Mouse (Mus musculus): ENCODE data around the gene Oit1.

Oit1 gene

DNA sequence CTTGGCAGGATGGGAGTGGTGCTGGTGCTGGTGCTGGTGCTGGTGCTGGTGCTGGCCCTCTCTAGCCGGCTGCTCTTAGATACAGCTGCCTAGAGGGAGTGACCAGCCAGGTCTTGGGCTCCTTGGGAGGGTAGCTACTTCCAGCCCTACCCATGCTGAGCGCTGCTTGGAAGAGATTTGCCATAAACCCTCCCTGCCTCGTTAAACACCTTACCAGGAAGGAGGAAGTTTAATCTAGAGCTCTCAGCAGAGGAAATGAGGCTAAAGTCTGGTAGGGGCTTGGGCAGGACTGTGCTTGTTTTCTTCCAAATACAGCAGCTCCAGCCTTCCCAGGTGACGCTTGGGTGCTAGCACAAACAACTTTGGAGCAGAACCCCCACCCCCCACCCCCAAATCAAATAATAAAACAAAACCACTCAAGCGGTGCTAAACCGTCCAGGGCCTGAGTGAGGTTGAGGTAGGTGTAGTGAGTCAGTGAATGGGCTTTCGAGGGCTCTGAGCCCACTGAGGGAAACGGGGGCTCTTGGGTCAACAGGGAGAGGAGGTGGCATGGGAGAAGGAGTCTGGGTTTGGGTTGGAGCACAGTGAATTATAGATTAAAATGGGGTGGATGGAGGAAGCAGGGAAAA is at the start of gene Oit1:
Gene Oit1 (minus strand): TSS at position 70 of the 629 bp plus-strand sequence.
- in situ Hi-C loops (cut with MseI, MboI): no loop called here

DNA sequence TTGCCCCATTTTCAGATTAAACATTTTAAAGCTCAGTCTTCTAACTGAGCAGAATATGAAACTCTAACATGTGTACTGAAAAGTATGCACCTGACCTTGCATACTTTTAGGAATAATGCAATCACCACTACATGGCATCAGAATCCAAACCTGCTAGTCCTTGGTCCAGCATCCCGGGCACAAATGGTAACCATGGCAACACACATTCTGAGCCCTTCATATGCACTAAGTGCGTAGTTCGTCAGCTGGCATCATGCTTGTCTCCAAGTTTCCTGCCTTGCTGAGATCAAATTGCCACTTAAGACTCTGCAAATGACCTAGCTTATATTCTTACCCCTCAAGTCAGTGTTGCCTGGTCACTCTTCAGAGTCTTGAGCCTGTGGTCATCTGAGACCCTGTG is 44.3 kb upstream of the Oit1 start:
- in situ Hi-C loops (cut with MseI, MboI): no loop called here

DNA sequence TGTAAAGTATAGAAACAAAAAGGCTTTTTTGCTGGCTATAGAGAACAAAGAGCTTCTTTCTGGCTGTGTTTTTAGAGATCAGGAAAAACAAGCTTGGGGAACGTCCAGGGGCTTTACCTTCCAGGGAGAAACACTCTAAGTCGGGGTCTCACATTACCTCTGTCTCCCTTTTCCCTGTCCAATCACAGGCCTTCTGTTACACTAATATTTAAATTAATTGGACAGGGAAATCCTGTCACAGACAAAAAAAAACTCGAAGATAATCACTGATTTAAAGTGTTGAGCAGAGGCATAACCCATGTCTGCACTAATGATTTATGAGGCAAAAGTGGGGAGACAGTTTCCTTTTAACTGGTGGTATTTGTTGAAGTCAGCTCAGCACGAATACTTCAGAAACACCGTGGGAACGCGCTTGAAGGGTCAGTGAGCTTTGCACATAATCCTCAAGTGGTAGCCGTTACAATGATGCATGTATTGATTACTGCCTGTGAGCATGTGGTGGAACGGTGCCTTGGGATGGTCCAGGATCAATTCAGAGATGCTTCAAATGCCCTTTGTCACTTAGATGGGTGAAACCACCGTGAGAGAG is 42.7 kb upstream of the Oit1 start:
- in situ Hi-C loops (cut with MseI, MboI): no loop called here

DNA sequence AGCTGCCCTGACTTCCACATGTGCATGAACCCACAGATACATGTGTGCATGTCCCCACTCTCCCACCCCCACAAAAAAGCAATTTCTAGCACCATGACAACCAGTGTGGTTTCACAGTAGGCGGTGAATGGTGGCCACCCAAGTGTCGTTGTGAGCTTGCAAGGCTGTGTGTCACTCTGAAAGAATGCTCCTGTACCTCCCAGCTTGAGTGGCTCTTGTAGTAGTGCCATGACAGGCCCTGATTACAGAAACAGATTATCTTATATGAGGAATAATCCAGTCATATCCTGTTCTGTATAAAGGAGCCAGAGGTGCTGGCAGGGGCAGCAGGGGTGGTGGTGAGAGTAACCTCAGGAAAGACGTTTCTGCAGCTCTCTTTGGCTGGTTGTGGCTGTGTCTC is 40.1 kb upstream of the Oit1 start:
- in situ Hi-C loops (cut with MseI, MboI): no loop called here

DNA sequence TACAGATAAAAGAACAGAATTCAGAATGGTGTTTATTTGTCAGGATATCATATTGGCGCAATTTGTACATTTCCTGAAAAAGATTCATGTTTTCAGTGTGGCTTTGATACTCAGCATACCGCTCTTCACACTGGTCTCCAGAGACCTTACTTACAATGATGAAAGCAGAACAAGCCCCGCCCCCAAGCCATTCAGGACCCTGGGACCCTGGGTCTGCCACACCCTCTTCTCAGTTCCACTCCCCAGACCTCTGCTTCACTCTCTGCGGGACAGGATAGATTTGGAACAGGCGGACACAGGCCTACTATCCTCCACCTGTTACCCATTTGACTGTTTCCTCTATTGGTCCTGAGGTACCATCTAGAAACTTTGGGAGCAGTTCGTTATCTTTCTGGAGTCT is 27.4 kb upstream of the Oit1 start:
- in situ Hi-C loops (cut with MseI, MboI): no loop called here

DNA sequence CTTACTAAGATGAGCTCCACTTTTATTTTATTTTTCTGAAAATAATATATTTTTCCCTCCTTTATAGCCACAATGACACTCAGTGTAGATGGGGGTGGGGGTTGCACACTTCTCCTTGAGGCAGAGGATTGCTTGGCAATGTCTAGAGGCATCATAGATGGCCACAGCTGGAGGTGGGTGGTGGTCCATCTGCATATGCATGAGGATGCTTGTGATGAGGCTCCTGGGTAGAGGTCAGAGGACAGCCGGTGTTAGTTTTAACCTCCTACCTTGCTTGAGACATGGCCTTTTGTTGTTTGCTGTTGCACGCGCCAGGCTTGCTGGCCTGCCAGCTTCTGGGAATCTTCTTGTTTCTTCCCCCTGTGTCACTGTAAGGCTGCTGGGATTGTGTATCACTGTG is 24.8 kb upstream of the Oit1 start:
- in situ Hi-C loops (cut with MseI, MboI): no loop called here

DNA sequence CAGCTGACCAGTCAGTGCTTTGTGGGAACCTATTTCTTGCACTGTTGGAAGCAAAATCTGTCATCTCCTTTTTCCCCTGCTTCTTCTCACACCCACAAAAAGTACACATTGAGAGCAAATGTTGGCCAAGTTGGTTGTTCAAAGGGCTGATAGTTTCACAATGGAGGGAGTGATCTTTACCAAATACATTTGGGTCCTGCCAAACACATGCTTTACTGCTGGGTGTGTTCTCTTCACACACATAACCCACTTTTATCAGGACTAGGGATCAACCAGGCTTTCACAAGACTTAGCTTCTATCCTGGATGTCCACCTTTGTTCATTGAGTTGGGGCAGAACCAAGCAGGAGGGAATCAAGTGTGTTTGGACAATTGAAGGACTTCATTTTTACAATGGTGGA is 20.0 kb upstream of the Oit1 start:
- in situ Hi-C loops (cut with MseI, MboI): no loop called here

DNA sequence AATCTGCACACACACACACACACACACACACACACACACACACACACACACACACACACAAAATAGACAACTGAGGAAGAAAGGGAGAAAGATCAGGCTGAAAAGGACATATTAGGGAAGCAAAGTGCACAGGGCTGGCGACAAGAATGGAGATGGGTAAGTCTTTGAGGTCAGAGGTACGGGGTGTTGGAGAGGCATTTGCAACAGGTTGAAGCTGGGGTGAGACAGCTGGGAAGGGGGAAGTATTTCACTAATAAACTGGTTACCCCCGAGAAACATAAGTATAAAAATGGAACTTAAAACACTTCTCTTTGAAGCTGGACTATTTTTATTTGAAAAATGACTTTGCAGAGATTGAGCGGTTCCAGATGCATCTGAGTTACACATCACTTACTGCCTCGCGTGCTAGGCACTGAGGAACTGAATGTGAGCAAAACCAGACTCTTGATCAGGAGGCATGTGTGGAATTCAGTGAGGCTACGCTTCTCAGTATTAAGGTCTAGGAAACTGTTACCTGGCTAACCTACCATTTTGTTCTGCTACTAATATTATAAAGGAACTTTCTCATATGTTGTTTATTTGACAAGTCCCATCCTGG is 17.2 kb upstream of the Oit1 start:
- in situ Hi-C loops (cut with MseI, MboI): no loop called here

DNA sequence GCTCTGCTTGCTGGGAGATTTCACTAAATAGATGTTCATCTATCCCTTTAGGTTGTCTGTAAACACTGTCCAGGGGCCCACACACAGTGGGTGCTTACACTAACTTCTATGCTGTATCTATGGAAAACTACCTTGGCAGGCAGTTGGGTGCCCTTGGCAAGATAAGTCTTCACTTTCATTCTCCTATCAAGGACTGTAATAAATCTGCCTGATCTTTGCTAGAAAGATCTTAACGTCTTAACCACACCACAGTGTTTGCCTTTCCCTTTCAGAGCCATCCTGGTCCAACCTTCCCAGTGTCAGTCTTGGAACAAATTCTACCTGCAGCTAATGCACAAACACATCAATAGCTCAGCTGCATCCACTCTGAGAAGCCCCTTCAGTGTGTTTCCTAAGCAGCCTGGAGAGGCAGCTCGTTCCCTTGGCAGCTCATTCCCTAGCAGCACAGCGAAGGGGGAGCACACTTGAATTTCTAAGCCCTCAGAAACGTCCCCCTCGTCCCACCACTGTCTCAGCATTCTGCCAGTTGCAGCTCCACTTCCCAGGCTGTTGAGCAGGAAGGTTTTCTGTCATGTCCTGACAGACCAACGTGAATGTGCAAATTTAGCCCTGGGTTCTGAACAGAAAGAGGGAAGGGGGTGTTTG is 13.7 kb upstream of the Oit1 start:
- in situ Hi-C loops (cut with MseI, MboI): no loop called here

DNA sequence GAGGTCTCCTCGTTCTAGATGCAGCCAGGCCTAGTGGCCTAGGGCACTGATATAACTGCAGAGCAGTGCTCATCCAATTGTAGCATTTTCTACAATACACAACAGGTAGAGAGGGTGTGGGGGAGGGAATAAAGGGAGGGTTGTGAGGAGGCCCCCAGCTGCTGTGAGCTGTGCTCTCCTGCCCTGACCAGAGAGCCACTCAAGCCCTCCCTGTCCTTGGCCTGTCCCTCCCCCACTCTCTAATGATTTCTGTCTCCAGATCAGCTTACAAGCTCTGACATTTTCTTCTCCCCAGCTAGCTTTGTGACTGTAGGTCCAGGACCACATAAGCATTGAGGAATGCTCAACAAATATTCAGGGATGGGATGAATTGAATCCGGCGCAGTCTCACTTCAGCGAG is 9.2 kb downstream of the Oit1 start:
- in situ Hi-C loops (cut with MseI, MboI): no loop called here

DNA sequence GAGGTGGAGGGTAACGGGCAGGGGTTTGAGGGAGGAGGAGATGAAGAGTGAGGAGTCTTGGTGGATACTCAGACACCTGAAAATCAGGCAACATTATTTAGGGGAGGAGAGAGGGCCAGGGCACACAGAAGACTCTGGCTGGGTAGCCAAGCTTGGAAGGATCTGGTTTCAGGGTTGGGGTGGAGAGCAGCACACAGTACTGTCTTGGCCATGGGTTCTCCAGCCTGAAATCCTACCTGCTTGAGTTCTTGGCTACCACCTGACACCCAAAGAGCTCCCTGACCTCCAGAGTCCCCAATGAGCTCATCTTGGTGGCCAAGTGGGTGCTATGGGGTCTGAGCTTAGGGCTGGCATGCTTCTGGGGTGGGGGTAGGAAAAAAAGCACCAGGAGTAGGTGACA is 9.7 kb downstream of the Oit1 start:
- in situ Hi-C loops (cut with MseI, MboI): no loop called here

DNA sequence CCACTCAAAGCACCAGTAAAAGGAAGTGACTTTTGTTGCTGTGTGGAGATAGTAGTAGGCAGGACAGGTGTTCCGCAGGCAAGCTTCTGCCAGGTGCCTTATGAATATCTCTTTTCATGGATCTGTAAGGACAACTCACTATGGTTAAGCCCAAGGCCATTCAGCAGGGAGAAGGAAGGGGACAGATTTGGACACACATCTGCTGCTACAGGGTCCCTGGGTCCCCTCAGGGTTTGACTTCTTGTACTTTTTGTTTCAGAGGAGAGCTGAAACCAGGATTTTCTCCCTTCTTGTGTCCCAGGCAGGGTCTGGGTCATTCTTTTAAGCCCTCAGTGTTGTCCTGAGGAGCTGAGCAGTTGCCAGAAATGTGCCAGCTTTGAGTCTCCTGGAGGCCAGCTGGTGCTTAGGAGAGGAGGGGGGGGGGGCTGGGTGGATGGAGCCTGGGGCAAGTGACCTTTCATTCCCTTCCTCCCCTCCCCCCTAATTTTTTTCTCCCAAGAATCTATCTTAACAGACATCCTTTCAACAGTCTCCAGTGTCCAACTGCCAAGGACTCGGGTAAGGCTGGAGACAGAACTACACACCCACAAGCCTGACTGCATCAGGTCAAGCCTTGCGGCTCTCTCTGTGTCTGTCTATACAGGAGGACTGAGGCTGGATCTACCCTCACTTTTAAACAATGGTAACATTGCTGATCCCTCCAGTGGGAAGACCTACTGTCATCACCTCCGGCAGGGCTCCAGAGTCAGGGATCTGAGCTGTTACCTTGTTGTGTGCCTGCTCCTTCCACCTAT is 10.6 kb downstream of the Oit1 start:
- in situ Hi-C loops (cut with MseI, MboI): no loop called here

DNA sequence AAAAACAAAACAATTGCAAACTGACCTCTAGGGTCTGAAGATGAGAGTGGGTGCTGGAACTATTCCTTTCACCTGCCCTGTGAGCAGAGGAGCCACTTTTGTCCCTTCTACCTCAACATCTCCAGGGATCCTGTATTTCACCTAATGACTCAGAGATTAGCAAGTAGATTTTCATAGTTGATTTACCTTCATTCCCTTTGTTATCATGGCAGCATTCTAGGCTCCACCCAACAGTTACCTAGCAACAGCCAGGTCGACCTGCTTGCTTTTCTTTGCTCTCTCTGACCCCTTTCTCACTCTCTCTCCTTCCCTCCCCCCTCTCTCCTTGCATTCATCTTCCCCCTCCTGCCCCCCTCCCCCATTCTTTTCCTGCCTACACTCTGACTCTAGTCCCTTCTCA is 11.4 kb downstream of the Oit1 start:
- in situ Hi-C loops (cut with MseI, MboI): no loop called here

DNA sequence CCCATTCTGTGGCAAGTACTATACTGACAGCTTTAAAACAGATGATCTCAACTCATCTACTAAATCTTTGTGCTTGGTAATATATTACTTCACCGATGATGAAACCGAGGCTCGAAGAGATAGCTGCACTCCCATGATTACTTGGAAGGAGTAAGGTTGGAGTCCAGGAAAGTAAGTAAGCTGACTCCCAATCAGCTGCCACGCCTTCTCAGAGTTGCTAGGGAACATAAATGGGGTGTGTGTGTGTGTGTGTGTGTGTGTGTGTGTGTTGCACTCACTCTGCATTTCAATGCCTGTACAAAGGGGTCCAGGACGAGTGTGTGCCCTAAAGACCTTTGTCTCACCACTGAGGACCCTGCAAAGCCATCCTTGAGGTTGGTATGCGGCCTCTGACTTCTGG is 12.7 kb downstream of the Oit1 start:
- in situ Hi-C loops (cut with MseI, MboI): no loop called here

DNA sequence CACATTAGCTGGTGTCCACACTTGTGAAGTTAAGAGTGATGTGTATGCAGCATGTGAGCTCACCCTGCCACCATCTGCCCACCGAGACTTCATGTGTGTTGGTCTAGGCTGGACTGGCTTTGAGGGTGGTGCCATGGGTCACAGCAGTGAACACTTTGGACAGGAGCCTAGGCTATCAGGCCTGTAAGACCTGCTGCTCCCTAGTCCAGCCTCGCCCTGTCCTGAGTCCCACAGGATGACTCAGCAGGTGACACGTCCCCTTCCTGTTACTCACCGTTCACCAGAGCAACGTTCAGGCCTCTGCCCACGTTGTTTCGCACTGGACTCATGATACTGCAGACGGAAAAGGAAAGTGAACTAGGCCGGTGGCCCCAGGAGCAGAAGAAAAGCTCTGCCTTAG is 21.7 kb downstream of the Oit1 start:
- in situ Hi-C loops (cut with MseI, MboI): loop anchor here in 1 of 2 experiments (10.0 kb wide), 1 partner anchor 108 kb away; no protein-coding TSS in a partner anchor

DNA sequence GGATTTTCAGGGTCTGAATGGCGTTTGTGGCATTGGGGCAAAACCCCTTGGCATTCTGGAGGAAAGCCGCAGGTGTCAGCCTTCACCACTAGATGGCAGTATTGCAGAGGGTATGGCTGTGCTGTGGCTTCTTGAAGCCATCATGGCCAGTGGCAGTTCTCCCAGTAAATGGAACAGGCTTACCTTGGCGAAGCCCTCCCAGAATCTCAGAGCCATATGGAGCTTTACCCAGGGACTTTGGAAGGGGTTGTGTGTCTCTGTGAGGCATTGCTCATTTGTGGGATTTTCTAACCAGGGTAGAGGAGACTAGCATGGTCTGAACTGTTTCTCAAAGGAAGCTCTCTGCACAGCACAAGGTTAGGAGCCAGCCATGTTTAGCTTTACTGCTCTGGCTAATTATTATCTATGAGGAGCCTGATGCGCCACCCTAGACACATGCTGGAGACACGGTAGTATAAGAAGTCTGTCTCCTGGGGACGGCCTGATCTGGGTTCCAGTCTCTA is 22.5 kb downstream of the Oit1 start:
- in situ Hi-C loops (cut with MseI, MboI): loop anchor here in 1 of 2 experiments (10.0 kb wide), 1 partner anchor 109 kb away; no protein-coding TSS in a partner anchor

DNA sequence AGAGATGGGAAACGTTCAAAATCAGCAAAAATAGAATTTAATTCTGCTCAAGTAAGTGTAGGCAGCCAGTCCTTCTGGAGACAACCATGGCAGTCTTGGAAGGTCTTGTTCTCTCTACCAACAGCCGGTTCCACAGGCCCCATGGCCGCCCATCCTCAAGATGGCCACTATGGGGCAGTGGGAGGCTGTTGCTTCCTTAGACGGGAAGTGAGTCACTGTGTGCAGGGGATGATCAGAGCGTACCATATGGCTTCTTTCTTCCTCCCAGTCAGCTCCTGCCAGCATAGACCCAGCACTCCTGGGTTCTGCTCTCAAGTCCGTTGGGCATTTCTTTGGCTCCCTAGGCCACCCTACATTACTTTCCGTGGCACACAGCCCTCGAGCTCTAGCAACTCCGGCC is 29.6 kb downstream of the Oit1 start:
- in situ Hi-C loops (cut with MseI, MboI): loop anchor here in 1 of 2 experiments (5.0 kb wide), 1 partner anchor 87 kb away; no protein-coding TSS in a partner anchor

DNA sequence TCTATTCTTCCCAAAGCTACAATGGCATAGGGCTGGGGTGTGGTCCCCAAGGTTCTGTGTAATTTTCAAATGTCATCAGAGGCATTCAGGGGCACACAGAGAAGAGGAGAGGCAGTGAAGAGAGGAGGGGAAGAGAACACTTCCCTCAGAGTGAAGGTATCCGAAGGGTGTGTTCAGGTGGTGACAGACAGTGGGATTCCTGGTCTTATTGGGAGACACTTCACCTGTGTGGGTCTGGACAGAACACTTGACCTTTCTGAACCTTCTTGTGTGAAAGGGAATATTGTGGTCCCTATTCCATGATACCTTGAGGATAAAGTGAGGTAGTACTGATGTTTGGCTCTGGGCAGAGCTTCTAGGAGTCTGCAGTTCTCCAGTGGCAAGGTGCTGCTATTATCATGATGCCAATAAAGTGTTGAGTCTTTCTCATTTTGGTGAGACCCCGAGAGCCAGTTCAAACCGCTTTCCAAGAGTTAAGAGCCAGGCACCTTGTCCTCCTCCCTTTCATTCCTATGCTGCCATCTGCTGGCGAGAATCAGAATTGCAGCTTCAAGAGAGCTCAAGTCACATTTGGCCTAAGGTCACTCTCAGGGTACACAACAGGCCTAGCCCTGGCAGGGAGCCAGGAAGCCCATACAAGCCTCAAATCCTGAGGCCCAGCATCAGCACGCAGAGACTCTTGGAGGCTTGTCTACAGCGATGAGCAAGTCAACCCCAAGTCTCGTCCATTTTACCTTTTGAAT is 32.1 kb downstream of the Oit1 start:
- in situ Hi-C loops (cut with MseI, MboI): loop anchor here in 1 of 2 experiments (5.0 kb wide), 1 partner anchor 84 kb away; no protein-coding TSS in a partner anchor

DNA sequence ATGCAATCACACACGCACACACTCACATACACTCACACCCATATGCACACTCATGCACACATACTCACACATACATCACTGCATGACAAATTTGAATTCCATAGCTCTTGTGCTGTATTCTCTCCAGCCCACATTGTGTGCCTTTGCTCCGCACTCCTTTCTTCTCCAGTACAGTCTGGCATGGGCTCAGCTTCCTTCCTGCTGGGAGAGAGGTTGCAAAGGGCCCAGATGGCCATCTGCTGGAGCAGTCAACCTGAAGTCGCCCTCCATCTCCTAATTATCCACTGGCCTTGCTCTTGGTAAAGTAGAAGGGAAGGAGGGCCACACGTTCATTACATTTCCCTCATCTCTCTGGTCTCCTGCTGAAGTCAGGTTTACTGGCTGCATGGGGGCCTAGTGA is 33.0 kb downstream of the Oit1 start:
- in situ Hi-C loops (cut with MseI, MboI): loop anchor here in 1 of 2 experiments (5.0 kb wide), 1 partner anchor 83 kb away; no protein-coding TSS in a partner anchor

DNA sequence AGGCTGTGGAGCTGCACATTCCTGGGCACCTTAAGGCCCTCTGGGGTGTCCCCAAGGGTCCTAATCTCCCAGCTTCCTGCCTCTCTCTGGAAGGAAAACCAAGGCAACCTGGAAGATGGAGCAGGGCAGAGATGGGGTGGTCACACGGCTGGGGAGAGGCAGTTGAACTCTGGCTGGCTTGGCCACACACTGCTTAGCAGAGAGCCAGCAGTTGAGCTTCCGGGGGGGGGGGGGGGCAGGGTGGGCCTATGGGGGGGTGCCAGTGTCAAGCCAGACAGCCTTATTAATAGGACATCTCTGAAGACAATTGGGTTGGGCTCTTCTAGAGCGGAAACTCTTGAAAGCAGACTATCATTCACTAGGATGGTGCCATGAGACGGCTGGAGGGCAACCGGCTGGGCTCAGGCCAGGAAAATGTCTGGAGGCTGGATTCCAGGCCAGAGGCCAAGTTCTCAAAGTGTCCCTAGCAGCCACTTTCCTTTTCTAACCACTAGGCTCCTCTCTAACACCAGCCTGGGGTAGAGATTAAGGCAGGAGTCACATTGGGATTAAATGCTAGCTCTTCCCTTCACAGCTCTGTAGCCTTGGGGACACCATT is 35.9 kb downstream of the Oit1 start:
- in situ Hi-C loops (cut with MseI, MboI): no loop called here

Data from mouse trophoblast stem cell (cell line).